Mouse (Mus musculus) liver, postnatal 0 days (tissue): ENCODE data around the gene Olfr1416.
"Not testable (repeated sequence)": the region's sequence is repeated elsewhere in the genome, so short reads cannot be mapped to it uniquely, and the experiment has no call there.

Experiments
- CTCF ChIP-seq: sonication (generic); IDR thresholded peaks from 2 replicates; pipeline ENCODE4 v1.5.1; 2016; ENCODE audit warnings: antibody characterized with exemption, low read depth
- EP300 ChIP-seq: IDR thresholded peaks from 2 replicates; pipeline ENCODE4 v1.6.1; 2016; ENCODE audit warnings: antibody characterized with exemption, low read depth, mild to moderate bottlenecking

GRCm38 (mm10) chr1:92511646-92512045, 26.7 kb upstream of the Olfr1416 start:
- TF ChIP-seq CTCF, EP300: not testable (repeated sequence)
